Mouse (Mus musculus) gastrocnemius, adult 8-10 months (tissue): ENCODE data around the gene Inhbc. TPM values are rescaled to one million over a fixed set of nuclear protein-coding genes. Genes with fewer than 3 reads are reported as not detected.
A peak's percentile ranks its signal among the peaks of the same experiment; 100 is the strongest.

Experiments
- DNase-seq, 2 experiments: peaks; one replicate each; pipeline ENCODE4 v3.0.0; 2022; ENCODE audit warnings: low spot score in 2 of 2
- total RNA-seq, 4 experiments: library from RNA; stranded (reverse); gene quantifications; 2 replicates each; pipeline ENCODE4 v1.2.4; 2022

The Inhbc gene
- total RNA-seq = not detected

DNA sequence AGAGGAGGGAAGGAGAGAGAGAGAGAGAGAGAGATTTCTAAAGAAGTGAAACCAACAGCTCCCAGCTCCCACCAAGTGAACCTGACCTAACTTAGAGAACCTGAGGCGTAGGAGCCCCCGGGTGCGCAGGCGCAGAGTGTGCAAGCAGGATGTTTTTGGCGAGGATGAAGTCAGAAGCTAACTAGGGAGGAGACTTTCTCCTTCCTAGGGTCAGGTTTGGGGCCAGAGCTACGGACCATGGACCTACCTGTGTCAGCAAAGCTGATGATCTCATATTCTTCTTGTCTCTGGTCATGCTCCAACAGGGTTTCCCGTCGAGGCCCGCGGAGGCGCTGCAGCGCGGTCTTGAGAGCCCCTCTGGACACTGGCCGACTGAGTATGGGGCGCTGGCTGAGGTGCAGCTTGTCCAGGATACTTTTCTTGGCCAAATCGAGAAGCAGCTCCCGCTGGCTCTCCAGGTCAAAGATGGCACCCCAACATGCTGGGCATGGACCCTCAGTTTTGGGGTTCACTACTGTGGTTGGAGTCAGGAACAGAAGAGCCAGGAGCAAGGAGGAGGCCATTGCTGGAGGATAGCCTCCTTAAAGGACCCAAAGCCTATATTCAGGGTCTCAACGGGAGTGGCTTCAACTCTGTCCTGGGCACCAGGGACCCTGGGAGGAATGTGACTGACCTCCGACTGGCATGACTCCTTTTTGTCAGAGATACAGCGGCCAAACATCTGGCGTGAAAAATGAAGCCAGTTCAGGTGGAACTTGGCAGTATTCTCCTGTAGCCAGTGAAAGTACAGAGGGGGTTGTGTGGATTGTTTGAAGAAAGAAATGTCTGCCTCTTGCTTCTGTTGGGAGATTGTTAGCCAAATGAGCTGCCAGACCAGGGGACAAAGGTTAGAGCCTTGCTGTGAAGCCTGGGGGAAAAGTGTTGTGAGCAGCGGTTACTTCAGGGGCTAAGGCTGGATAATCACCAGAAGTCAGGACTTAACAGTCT, at the start of gene Inhbc:
TSS of gene Inhbc (minus strand) at position 598 of the 987 bp plus-strand sequence.
- DNase-seq = no peak

DNA sequence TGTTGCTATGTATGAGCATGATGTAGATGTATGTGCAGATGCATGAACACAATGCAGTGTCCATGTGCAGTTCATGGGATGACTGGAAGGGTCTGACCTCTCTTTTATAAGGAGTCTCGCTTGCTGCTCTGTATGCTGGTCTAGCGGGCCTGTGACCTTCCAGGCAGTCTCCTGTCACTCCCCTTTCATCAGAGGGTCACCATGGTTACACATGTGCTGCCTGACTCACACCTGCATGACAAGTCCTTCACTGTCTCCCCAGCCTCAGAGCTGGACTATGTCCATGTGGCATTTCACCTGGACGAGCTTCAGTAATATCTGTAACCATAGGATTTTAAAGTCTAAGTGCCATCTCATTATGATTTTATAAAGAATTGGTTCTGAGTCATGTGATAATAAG, 43.9 kb upstream of the Inhbc start:
- no peak for DNase-seq

DNA sequence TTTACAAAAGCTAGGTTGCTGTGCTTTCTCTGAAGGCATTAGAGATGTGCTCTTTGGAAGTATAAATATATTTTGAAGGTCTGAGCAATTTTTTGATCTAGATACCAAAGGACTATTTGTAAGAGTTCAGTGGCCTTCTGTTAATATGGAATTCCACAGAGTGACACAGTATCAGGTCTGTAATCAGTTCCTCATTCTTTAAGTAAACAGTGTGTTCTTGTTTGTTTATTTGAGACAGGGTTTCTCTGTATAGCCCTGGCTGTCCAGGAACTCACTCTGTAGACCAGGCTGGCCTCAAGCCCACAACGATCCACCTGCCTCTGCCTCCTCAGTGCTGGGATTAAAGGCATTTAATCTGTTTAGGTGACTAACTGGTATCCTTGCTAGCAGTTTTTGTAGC, 43.4 kb upstream of the Inhbc start:
- no peak for DNase-seq

DNA sequence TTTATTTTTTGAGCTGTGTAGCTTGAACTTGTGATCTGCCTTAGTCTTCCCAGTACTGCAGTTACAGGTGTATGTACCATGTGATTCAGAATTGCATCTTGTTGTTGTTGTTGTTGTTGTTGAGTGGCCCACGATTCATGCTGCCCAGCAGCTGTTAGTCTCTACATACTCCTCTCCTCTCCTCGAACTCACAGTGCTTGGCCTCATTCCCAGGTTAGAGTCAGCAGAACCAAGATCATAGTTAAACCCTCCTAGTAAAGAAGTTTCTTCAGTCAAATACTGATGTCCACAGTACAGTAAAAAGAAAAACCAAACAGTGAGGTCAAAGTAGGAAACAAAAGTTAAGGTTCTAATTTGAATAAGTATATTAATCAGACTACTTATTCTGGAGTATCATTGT, 42.5 kb upstream of the Inhbc start:
- no peak for DNase-seq

DNA sequence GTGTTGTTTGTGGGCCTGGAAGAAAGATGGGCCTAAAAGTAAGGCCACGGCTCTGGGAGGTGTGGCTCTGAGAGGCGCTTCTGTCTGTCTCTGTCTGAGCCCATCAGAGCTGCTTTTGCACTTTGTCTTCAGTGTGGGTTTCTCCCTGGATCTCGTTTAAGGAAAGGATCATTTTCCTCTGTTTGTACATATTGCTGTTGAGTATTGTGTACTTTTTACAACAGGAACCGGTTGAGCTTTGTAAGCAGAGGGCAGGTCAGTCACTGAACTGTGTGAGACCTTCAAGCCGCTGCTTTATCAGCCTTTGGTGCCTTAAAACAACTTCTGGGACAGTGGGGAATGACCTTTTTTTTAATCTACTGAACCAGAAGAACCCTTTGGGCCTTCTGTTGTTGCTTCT, 41.9 kb upstream of the Inhbc start:
- DNase-seq = no peak

DNA sequence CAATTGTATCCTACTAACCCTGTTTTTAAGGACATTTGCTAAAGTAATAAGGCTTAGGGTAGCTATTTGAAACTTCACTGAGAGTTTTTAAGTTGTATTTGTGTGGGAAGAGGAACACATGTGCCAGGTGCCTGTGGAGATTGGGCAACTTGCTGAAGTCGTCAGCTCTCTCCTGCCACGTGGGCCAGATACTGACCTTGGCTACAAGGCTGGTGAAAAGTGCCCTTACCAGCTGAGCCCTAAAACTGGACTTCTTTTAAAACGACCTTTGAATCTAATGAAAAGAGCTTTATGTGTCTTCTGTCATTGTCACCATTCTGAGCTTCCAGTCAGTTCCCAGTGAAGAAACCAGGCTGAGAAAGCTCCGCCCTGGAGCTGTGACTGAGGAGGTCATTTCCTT, 37.2 kb upstream of the Inhbc start:
- peak in 1 of 2 experiments; percentile 5 for DNase-seq

DNA sequence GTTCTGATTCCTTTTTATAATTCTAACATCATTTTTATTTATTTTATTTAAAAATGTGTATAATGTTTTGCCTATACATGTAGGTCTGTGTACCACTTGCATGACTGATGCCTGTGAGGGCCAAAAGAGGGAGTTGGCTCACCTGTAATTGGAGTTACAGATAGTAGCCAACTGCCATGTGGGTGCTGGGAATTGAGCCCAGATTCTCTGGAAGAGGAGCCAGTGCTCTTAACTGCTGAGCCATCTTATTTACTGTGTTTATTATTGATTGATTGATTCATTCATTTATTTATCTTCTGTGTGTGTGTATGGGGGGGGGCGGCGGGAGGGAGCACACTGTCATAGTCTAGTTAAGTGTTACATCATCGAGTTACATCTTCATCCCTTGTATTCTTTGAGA, 34.5 kb upstream of the Inhbc start:
- DNase-seq = no peak

DNA sequence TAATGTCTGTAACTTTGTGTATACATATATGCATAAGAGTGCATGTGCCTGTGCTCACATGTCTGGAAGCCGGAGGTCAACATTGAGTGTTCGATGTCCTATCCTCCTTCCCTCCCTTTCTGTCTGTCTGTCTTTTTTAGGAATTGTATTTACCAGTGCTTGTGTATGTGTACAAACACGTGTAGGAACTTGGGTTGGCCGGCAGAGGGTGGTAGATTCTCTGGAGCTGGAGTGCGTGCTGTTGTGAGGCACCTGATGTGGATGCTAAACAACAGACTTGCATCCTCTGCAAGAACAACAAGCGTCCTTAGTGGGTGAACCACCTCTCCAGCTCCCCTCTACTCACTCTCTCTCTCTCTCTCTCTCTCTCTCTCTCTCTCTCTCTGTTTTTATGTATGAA, 21.5 kb upstream of the Inhbc start:
- DNase-seq = no peak

DNA sequence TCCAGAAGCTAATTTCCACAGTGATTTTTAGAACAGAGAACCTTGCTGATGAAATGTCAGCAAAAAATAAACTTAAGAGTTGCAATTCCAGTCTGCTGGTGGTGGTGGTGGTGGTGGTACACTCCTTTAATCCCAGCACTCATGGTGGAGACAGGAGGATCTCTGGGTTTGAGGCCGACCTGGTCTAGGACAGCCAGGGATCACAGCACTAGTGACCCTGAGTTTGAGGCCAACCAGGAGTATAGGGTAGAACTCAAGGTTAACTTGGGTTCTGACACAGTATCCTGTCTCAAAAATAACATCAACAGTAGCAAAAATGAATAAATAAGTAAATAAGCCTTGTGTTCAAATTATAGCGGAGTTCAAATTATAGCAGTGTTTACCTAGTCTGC, 11.5 kb upstream of the Inhbc start:
- DNase-seq = no peak

DNA sequence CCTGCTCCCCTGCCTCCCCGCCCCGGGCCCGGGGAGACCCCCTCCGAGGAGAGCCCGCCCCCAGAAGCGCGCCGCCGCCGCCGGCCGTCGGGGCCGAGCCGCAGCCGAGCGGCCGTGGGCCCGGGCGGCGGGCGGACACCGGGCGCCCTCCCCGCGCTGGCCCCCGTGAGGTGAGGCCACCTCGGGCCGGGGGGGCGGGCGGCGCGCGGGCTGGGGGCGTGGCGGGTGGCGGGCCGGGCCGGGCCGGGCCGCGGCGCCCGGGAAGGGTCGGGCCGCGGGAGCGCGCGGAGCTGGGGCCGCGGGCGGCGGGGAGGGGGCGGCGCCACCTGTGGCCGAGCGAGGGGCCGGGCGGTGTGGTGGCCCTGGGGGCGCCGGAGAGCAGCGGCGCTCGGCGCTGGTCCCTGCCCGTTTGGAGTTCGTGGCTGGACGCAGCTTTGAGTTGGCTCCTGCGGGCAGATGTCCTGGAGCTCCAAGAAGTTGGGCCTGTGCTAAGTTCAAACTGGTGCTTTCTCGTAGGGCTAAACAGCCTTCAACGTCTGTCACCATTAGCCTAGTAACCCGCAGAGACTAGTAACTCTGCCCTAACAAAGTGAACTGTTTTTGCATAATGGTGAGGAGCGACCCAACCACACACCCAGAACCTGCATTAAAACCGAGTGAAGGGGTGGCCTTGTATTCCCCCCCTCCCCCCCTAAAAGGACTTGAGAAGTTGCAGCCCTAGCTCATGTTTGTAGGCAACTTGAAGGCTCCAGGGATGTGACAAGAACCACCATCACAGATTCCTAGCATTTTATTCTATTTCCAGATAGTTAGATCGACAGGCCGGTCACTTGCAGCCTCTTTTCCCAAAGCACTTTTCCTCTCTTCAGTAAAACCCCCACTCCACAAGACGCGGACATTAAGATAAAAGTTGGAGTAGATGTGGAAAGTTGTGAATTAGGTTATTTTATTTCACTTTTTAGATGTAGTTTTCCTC, 10.8 kb upstream of the Inhbc start:
- DNase-seq = peak; percentile 22 to 51

DNA sequence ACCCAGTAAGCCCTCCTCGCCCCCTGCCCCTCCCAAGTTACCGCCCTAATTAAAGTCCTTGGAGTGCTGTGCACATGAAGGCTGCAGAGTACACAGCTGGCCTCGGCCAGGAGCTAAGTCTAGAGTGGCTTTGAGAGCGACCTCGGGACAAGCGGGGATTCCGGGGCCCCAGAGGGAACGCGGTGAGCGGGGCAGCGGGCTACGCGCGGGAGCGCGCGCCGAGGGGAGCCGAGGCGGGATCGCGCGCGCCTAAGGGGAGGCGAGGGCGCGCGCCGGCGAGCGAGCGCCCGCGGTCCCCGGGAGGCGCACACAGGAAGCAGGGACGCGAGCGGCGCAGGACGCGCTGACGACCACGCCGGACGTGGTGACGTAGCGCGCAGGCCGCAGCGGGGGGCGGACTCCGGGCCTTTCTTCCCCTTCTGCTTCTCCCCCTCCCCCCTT, 10.0 kb upstream of the Inhbc start, which contains the start of gene R3hdm2:
TSS of gene R3hdm2 (plus strand) at position 77 of the 441 bp plus-strand sequence.
- DNase-seq = peak; percentile 84 to 88

DNA sequence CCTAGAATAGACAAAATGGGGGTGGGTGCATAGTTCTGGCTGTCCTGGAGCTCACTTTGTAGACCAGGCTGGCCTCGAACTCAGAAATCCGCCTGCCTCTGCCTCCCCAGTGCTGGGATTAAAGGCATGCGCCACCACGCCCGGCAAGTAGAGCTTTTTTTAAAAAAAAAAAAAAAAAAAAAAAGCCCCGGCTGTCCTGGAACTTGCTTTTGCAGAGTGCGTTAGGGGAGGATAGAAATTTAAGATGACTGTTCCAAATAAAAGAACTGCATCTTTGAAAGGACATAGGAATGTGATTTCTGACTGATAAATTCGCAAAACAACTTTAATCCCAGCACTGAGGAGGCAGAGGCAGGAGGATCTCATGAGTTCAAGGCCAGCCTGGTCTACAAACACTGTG, 9.4 kb upstream of the Inhbc start:
- no peak for DNase-seq

DNA sequence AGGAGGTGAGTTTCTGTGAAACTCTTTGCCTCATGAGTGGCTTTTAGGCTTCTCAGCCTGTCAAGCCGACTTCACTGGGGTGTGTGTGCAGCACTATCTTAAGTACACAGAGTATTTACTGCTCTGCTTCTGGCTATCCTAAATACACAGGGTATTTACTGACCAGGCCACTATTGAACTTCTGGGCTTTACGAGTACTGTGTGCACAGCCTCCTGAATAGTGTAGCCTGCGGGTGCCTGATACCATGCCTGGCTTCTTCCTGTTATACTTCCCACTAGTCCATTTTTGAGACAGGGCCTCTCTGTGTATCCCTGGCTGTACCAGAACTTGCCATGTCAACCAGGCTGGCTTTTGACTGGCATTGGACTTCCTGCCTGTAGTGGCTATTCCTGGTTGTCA, 7.5 kb upstream of the Inhbc start:
- DNase-seq = no peak

DNA sequence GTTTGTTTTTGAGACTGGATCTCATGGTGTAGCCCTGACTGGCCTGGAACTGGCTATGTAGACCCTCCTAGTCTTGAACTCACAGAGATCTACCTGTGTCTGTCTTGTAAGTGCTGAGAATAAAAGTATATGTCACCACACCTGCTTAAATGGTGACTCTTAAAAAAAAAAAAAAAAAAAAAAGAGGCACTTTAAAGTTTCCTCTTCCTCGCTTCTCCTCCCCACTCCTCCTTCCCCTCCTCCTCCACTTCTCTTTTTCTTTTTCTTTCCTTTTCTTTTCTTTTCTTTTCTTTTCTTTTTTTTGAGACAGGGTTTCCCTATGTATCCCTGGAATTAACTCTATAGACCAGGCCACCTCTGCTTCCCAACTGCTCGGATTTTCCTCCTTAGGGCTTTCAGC, 792 bp upstream of the Inhbc start:
- DNase-seq = no peak

DNA sequence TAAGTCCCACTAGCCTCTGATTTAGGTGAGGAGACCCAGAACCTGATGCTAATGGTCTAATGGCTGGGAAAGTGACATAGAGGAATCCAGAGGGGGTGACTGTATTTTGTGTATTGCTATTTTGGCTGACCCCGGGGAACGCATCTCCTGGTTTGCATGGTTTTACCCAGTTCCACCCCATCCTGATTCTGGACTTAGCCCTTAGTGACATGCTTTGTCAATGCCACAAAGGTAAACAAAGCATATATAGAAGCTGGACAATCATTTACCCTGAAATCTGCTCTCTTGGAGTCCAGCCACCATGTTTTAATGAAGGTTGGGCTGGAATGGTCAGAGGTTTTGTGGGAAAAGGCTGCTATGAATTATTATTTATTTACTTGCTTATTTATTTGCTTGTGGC, 2.0 kb downstream of the Inhbc start:
- DNase-seq = no peak

DNA sequence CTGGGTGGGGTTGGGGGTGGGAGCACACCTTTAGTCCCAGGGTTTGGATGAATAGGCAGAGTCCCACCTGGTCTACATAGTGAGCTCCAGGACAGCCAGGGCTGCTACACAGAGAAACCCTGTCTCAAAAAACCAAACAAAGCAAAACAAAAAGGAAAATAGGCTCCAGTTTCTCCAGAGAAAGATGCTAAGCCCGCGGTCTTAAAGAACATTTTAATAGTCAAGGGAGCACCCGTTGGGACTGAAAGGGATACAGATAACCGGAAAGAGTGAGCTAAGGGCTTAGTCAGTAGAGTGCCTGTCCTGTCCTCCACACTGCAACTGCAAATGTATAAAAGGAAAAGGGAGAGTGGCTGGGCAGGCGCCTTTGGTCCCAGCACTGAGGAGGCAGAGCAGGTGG, 3.1 kb downstream of the Inhbc start:
- no peak for DNase-seq

DNA sequence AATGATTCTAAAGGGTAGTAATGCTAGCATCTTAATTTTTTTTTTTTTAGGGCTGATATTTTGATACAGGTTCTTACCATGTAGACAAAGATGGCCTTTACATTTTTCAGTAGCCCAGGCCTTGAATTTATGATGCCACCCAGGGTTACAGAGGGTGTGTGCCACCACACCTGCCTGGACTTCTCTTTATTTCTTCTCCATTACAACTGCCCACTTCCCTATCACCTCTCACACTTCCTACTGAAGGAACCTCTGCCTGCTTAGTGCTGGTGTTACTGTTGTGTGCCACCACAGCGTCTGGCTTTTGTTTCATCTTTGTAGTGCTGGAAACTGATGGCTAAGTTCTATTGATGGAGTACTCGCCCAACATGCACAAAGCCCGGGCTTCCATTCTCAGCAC, 9.5 kb downstream of the Inhbc start:
- no peak for DNase-seq

DNA sequence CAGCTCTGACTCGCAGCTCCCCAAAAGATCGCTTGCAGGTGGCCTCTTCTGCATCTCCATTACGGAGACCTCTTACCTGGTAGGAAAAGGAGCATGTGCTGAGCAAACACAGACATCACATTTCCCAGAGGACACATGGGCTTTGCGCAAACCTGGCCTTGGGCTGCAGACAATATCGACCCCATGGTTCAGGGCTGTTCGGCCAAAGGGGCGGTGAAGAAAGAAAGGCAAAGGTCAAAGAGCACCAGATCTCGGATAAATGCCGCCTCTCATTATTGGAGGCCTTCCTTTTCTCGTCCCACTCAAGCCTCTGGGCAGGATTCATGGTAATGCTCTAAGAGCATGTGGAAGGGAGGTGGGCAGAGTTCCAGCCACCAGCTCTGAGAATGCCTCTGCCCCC, 14.9 kb downstream of the Inhbc start:
- no peak for DNase-seq

DNA sequence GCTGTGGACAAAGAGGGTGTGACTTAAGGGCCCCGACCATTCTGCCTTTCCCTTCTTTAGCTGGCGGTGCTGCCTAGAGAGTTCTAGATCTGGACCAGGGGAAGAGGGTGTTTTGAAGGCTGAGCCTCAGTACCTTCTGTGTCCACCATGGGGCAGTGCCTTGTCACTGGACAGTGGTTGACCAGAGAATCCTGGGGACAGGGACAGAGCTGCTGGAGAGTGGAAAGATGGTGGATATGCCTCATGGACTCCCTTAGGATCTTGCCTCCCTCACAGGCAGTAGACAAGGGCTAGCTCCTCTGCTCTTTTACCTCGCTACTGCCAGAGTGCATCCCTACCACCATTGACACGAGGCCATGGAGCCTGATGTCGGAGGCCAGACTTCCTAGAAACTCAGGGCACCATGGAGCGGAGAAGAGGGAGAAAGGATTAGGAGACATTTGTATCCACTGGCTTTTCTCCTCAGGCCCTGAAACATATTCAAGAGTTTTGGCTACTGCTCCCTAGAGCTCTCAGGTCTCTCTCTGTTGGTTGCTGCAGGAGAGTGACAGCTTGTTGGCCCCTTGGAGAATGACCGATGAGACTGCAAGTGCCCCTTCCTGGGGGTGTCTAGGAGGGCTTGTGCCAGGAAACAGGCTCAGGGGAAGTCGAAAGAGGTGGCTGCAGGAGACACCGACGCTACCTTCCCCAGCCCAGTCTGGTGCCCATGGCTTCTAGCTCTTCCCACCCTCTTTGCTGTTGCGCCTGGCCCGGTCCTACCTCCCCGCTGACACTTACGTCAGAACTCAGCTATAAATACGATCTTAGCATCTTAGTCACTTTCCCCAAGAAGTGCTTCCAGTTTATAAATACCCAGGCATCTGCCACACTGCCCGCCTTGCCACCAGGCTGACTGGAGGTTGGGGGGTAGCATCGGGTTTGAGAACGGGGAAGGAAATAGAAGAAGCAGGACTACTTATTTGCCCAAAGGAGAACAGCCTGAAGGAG, 16.0 kb downstream of the Inhbc start, which contains the start of gene Inhbe:
TSS of gene Inhbe (minus strand) at position 503 of the 987 bp plus-strand sequence.
- DNase-seq = peak in 1 of 2 experiments; percentile 41

DNA sequence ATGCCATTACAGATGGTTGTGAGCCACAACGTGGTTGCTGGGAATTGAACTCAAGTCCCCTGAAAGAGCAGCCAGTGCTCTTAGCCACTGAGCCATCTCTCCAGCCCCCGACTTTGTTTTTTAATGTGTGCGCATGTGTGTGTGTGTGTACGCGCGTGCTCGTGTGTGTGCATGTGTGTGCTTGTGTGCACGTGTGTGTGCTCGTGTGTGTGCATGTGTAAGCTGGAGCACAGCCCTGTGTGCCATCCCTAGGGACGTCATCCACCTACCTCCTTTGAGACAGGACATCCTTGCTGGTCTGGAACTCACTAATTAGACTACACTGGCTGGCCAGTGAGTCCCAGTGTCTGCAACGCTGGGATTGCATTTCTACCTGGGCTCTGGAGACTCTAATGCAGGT, 17.5 kb downstream of the Inhbc start:
- DNase-seq = no peak

DNA sequence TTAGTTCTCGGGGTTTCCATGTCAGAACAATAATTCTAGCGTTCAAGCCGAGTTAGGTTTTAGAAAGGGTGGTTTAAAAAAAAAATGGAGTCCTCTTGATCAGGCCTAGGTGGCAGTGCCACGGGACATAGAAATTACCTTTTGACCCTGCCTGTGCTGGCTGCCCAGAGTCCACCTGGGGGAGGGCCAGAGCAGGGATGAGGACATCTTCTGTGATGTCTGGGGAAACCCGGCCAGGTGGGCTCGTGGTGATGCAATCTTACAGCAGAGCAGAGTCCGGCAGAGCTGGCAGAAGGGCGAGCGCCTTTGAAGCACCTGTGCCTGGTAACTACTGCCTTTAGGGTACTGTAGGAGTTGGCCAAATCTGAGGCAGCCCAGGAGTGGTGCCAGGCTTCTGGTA, 18.0 kb downstream of the Inhbc start:
- DNase-seq = no peak
